Mouse (Mus musculus) liver, embryonic 13.5 days (tissue): ENCODE results near the gene Sec63. TPM values are rescaled to one million over a fixed set of nuclear protein-coding genes. Genes with fewer than 3 reads are reported as not detected.

Experiments used
- ATAC-seq: fragments of 200-750 bp; cut with Nextera tagmentation; 2 replicates; pipeline ENCODE4 v1.8.0; 2017; ENCODE audit warnings: low read depth, mild to moderate bottlenecking, moderate number of reproducible peaks, moderate library complexity
- DNase-seq: peaks from one replicate; pipeline ENCODE4 v3.0.0; 2022
- H3K27ac ChIP-seq: fragments of 300-500 bp; sonication (generic); 2 replicates; pipeline ENCODE4 v1.5.1; 2015; ENCODE audit warnings: moderate library complexity, mild to moderate bottlenecking, inconsistent platforms
- H3K27me3 ChIP-seq: fragments of 300-500 bp; sonication (generic); 2 replicates; pipeline ENCODE4 v1.6.1; 2015; ENCODE audit warnings: mild to moderate bottlenecking, inconsistent platforms
- H3K36me3 ChIP-seq: fragments of 300-500 bp; sonication (generic); 2 replicates; pipeline ENCODE4 v1.6.1; 2015; ENCODE audit warnings: mild to moderate bottlenecking, inconsistent platforms
- H3K4me1 ChIP-seq: fragments of 300-500 bp; sonication (generic); replicated peaks from 2 replicates; pipeline ENCODE4 v1.6.1; 2015; ENCODE audit warnings: inconsistent platforms
- H3K4me2 ChIP-seq: fragments of 300-500 bp; sonication (generic); 2 replicates; pipeline ENCODE4 v1.6.1; 2015; ENCODE audit warnings: inconsistent platforms, mild to moderate bottlenecking, moderate library complexity
- H3K4me3 ChIP-seq: fragments of 300-500 bp; sonication (generic); replicated peaks from 2 replicates; pipeline ENCODE4 v1.5.1; 2015; ENCODE audit warnings: mild to moderate bottlenecking, inconsistent platforms
- H3K9ac ChIP-seq: fragments of 300-500 bp; sonication (generic); 2 replicates; pipeline ENCODE4 v1.6.1; 2015; ENCODE audit warnings: mild to moderate bottlenecking, inconsistent platforms
- H3K9me3 ChIP-seq: fragments of 300-500 bp; sonication (generic); replicated peaks from 2 replicates; pipeline ENCODE4 v1.6.1; 2016; ENCODE audit warnings: inconsistent platforms
- WGBS: fragments of 180-500 bp; shearing (Covaris S2); methylation state at CpG from one replicate; pipeline ENCODE4 v1.1.7; 2015; ENCODE audit not compliant: insufficient replicate concordance; 5-methylcytosine and 5-hydroxymethylcytosine counted together
- polyA plus RNA-seq: library from polyadenylated mRNA; unstranded; fragments of >200 nt; fragmentation: Nextera tagmentation; extraction: Ambion mirVana; gene quantifications from 2 replicates; pipeline ENCODE4 v1.2.1, GENCODE M21; 2015

Gene Sec63
- polyA plus RNA-seq, 1 experiment from 2014 or later, result 9.8 TPM

GRCm38 (mm10) chr10:42868416-42868815 lies 107.1 kb downstream of the Sec63 start:
- ATAC-seq (no peak), DNase-seq (no peak)
- WGBS, result 58% methylated on average over 9 of the region's 9 CpGs
- Histone ChIP-seq H3K9me3 (no peaks in the 10 kb centered on the region), H3K27ac (no peak overlapping the region), H3K36me3 (no peaks in the 10 kb centered on the region), H3K4me1 (no peaks in the 10 kb centered on the region), H3K27me3 (peaks cover 13% of the 10 kb centered on the region), H3K4me3 (no peak overlapping the region), H3K9ac (no peak overlapping the region), H3K4me2 (no peak overlapping the region)

DNA sequence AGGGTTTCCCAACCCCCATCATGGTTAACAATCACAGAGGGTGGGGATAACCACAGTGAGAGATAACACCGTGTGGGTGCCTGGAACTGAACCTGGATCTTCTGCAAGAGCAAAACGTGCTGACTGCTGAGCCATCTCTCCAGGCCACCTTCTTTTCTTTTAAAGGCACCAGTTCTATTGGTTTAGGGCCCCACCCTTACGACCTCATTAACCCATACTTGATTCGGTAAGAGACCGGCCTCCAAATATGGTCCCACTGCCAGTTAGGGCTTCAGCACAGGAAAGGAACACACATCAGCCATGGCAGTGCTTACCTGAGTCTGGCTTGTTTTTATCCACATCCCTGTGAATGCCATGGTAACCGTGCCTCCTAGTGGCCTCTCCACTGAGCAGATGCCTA lies 108.2 kb downstream of the Sec63 start:
- peaks cover 8% of the 10 kb centered on the region; the same call in 1 of the 2 replicates for H3K27me3 ChIP-seq
- DNase-seq (no peak), ATAC-seq (no peak)
- no peak overlapping the region for H3K4me2 ChIP-seq
- H3K4me1 ChIP-seq, result no peaks in the 10 kb centered on the region
- no peak overlapping the region for H3K4me3 ChIP-seq
- no peaks in the 10 kb centered on the region for H3K36me3 ChIP-seq
- no peaks in the 10 kb centered on the region for H3K9me3 ChIP-seq
- no peak overlapping the region for H3K27ac ChIP-seq
- 47% methylated on average over 6 of the region's 6 CpGs for WGBS
- no peak overlapping the region for H3K9ac ChIP-seq

DNA sequence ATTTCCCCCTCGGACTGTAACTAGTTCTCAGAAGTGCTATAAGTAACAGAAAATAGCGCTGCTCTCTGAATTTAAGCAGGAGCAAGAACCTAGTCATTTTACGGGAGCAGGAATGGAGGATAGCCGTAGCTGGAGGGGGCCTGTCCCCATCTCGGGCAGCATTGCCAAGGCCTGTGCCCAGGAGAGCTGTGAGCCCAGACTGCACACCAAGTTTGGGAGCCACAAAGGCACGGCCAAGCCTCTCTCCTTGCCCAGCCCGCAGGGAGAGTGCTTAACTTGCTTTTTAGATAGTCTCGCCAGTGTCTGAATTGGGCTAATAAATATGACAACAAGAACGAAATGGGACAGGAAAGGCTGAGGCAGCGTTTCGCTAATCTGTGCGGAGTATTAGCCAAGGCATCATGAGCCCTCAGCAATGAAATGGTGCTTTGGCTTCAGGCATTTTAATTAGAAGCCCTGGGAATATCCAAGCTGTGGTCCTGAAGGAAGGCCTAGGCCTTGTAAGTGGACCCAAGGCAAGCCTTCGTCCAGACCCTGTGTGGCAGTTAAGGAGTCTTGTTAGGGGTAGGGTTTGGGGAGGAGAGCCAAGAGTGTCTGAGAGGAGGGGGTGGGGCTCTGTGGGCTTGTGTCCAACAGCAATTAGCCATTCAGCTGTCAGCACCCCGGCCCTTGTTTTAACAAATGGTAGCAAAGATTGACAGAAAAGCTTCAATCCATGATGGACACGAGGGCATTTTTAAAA lies 111.1 kb downstream of the Sec63 start:
- DNase-seq (no peak), ATAC-seq (no peak)
- WGBS, result 67% methylated on average over 15 of the region's 15 CpGs
- no peaks in the 10 kb centered on the region for H3K4me1 ChIP-seq
- H3K27ac ChIP-seq, result no peak overlapping the region
- no peaks in the 10 kb centered on the region for H3K9me3 ChIP-seq
- no peaks in the 10 kb centered on the region for H3K27me3 ChIP-seq
- no peaks in the 10 kb centered on the region for H3K36me3 ChIP-seq
- H3K4me2 ChIP-seq, result no peak overlapping the region
- no peak overlapping the region for H3K4me3 ChIP-seq
- H3K9ac ChIP-seq, result no peak overlapping the region

GRCm38 (mm10) chr10:42873077-42873595 lies 111.8 kb downstream of the Sec63 start:
- WGBS, result 66% methylated on average over 7 of the region's 7 CpGs
- DNase-seq (no peak), ATAC-seq (no peak)
- H3K36me3 ChIP-seq, result no peaks in the 10 kb centered on the region
- no peaks in the 10 kb centered on the region for H3K9me3 ChIP-seq
- H3K27ac ChIP-seq, result no peak overlapping the region
- H3K4me2 ChIP-seq, result no peak overlapping the region
- H3K4me1 ChIP-seq, result no peaks in the 10 kb centered on the region
- H3K27me3 ChIP-seq, result no peaks in the 10 kb centered on the region
- no peak overlapping the region for H3K9ac ChIP-seq
- H3K4me3 ChIP-seq, result no peak overlapping the region

DNA sequence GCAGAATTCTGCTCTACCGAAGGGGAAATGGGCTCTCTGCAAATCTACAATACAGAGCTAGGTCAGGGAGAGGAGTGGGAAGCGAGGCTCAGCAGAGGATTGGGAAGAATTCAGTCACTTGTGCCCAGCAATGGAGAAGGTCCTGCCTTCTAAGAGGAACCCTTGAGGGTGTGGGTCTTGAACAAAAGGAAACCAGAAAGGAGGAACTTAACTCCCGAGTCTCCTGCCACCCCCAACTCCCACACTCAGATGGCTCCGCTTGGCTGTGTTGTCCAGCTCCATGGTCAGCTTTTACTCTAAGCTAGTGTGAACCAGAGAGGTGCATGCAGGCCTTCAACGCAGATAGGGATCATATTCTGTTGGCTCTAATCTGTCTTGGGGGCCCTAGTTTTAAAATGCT lies 114.9 kb downstream of the Sec63 start:
- Histone ChIP-seq H3K4me2 (no peak overlapping the region), H3K4me3 (no peak overlapping the region), H3K36me3 (no peaks in the 10 kb centered on the region), H3K9ac (no peak overlapping the region), H3K27me3 (no peaks in the 10 kb centered on the region), H3K27ac (no peak overlapping the region), H3K9me3 (no peaks in the 10 kb centered on the region), H3K4me1 (no peaks in the 10 kb centered on the region)
- DNase-seq (no peak), ATAC-seq (no peak)
- 29% methylated on average over 5 of the region's 5 CpGs for WGBS

DNA sequence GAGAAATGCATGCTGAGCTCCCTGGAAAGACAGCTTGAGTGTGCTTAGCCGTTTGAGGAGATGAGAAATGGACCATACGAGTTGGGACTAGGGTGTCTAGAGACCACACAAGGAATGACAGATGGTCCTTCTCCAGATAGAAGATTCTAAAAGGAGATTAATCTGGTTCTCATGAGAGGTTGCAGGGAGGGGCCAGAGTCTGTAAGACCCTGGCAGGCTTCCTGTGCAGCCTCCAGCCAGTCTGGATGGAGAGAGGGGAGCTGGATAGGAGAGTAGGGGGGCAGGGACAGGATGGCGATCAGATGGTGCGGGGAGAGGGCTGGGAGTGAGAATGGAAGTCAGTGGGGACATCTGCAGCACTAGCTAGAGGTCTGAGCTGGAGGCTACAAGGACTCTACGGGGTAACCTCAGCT lies 118.0 kb downstream of the Sec63 start:
- 45% methylated on average over 5 of the region's 5 CpGs for WGBS
- H3K9ac ChIP-seq, result no peak overlapping the region
- no peak for DNase-seq
- H3K36me3 ChIP-seq, result no peaks in the 10 kb centered on the region
- no peak overlapping the region for H3K4me3 ChIP-seq
- H3K4me1 ChIP-seq, result no peaks in the 10 kb centered on the region
- H3K27ac ChIP-seq, result no peak overlapping the region
- no peak for ATAC-seq
- no peaks in the 10 kb centered on the region for H3K9me3 ChIP-seq
- no peaks in the 10 kb centered on the region for H3K27me3 ChIP-seq
- no peak overlapping the region for H3K4me2 ChIP-seq

GRCm38 (mm10) chr10:42879682-42880081 lies 118.4 kb downstream of the Sec63 start:
- ATAC-seq, result no peak
- Histone ChIP-seq H3K9me3 (no peaks in the 10 kb centered on the region), H3K36me3 (no peaks in the 10 kb centered on the region), H3K4me1 (no peaks in the 10 kb centered on the region), H3K4me2 (no peak overlapping the region), H3K27ac (no peak overlapping the region), H3K4me3 (no peak overlapping the region), H3K27me3 (no peaks in the 10 kb centered on the region), H3K9ac (no peak overlapping the region)
- no peak for DNase-seq
- WGBS, result 37% methylated on average over 5 of the region's 5 CpGs

Other genes with a start within 250 kb of the Sec63 start
- not detected in 2 replicates for gene Nr2e1, start 177.9 kb upstream of the Sec63 start, polyA plus RNA-seq
- 15.6 and 18.4 TPM in 2 replicates for gene Ostm1, start 177.7 kb upstream of the Sec63 start, polyA plus RNA-seq
- gene Scml4, start 98.9 kb downstream of the Sec63 start, polyA plus RNA-seq, result 0.19 and 0.20 TPM in 2 replicates